Mouse (Mus musculus) frontal cortex, postnatal 10 days (tissue): Measurements from ENCODE around the gene Wnk1.

Experiments used
- DNase-seq, 2 experiments: peaks; one replicate each; pipeline ENCODE4 v3.0.0; 2022; ENCODE audit warnings: low spot score in 2 of 2, mixed read lengths in 1 of 2

The Wnk1 gene

DNA sequence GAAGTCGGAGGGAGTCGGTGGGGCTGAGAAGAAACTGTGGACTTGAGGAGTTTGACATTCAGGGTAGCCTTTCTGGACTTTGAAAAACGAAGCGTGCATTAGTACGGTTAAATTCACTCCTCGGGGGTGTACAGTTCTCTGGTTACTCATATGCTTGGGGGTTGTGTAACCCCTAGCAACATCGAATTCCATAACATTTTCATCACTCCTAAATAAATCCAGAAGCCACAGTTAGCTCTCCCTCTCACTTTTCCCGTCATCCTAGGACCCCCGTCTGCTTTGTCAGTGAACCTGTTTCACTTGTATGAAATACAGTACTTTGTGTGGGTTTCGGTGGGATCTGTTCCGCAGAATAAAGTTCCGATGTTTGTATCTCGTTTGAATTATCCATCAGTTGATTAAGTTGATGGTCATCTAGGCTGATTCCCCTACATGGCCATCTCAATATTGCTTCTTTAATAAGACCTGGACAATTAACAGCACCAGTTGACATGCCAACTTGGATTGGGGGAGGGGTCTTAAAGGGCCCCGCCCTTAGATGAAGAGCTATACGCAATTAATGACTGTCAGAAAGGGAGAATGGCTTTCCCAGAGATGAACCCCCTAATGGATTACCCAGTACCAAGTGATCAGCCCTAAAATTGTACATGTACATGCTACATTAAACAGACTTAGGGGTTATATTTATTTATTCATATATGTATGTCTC lies 135.2 kb downstream of the Wnk1 start:
- no peak for DNase-seq

DNA sequence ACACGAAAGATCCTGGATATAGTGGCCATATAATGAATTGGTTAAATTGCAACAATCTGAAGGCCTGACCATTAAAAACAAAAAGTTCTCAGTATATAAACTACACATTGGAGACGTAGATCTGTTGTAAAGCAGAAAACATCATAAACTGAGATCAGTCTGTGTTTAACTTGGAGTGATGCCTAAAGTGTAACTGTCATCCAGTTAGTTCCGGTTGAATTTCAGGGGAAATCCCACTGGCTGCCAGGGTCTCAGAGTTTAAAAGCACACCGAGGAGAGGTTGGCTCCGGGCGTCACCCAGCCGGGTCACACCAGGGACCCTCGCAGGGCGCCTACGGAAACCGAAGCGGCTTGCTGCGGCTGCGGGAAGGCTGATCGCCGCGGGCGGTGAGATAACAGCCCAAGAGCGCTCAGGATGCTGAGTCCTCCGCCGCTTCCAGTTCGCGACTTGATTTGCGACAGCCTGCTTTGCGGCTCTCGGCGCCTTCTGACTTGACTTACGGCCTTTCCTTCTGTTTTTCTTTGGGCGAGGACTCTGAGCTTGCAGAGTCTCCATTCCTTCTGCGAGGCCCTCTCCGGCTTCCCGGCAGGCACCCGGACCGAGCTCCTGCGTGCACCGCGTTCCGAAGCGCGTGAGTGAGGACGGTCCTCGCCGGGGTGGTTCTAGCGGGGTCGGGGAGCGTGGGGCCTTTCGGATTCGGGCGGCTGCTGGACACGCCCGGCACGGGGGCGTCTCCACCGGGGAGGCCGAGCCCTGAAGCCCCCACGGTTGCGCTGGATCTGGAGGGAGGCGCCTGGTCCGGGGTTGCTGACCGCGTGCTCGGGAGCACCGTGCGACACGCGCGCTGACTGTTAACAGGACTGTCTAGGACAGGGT lies 136.0 kb downstream of the Wnk1 start, which contains the start of gene Rad52:
Gene Rad52 (plus strand): TSS at position 495 of the 877 bp plus-strand sequence.
- peak; percentile 78 to 86 for DNase-seq

- no peak for DNase-seq
Measured at GRCm38 (mm10) chr6:119892711-119893110, 145.8 kb downstream of the Wnk1 start.

DNA sequence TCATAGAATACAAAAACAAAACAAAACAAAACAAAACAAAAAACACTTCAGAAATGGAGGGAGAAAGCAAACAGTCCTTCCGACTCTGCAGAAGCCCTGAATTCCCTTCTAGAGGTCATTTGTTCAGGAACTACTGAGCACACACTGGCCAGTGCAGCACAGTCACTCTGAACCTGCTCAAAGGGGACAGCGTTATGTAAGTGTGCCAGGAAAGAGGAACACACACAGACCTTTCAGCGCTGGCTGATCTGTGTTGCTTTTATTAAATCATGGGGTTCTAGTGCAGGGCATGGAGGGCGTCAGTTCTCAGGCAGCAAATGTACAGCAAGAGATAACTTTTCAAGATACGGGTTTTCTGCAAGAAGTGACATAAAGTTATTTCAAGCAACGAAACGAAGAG lies 155.3 kb downstream of the Wnk1 start:
- DNase-seq, result no peak
